Mouse (Mus musculus) frontal cortex, postnatal 10 days (tissue): ENCODE measurements around the gene Gstt4.
A peak's percentile ranks its signal among the peaks of the same experiment; 100 is the strongest.
"Not testable (repeated sequence)": the region's sequence is repeated elsewhere in the genome, so short reads cannot be mapped to it uniquely, and the experiment has no call there.

Source experiments
- DNase-seq, 2 experiments: peaks; one replicate each; pipeline ENCODE4 v3.0.0; 2022; ENCODE audit warnings: low spot score in 2 of 2, mixed read lengths in 1 of 2

Gstt4 gene

GRCm38 (mm10) chr10:75789841-75790240 is 32.5 kb downstream of the Gstt4 start:
- no peak for DNase-seq

GRCm38 (mm10) chr10:75789081-75789735 is 33.1 kb downstream of the Gstt4 start:
- DNase-seq, result no peak

- no peak for DNase-seq
These were observed 34.1 kb downstream of the Gstt4 start for GRCm38 (mm10) chr10:75788277-75788676.

DNA sequence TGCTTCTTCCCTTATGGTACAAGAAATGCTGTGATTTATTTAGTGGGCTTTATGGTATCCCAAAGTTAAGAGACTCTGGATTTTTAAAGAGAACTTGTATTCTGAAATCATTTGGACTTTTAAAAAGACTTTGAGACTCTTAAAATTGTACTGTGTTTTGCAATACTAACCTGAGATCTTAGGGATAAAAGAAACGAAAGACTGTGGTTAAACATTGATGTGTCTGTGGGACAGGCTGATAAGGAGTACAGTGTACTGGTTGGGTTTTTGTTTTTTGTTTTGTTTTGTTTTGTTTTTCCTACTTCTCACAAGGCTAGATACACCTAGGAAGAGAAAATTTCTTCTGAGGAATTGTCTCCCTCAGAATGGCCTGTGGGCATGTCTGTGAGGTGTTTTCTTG is 36.9 kb downstream of the Gstt4 start:
- DNase-seq, result no peak

GRCm38 (mm10) chr10:75780769-75781578 is 41.4 kb downstream of the Gstt4 start, which contains the start of the genes Gm20441 and Gstt3:
Gm20441 (minus strand) TSS chr10:75780954.
Gstt3 (minus strand) TSS chr10:75781414.
- DNase-seq, result peak in 1 of 2 experiments; percentile 16

DNA sequence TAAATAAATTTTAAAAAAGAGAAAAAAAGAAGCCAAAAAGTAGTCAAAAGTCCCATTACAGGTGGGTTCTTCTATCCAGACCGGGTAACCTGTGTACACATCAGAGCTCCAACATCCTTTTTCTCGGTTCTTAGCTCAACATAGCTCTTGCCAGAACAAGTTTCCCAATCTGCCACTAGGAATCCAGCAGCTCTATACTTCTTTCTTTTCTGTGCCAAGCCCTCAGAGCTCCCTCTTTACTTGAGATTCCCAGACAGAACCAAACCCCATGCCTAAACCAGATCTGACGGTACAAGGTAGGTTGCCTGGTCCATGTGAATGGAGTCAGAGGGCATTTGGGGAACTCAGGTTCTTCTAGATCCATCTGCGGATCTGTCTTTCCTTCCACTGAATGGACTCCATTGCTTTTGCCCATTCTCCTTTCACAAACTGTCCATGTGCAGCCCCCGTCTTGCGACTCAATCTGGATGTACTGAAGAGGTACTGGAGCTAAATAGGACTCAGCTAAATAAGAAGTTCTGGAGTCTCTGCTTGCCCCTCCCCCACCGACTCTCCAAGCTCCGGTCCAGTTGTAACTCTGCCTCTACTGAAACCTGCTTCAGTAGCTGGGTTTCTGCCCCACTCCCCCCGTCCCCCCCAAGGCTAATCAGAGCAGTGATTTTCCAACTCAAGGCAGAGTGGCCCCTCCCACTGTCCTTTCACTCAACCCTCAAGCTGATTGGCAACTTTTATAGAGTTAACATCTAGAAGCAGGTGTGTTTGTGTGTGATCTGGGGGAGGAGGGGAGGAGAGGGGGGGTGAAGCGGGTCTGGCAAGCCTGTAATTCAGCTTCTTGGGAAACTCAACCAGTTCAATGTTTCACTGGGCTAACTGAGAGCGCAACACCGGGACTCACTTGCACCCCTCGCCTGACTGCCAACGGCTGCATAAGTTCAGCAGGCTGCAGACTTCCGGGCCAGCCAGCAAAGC is 42.9 kb downstream of the Gstt4 start:
- no peak for DNase-seq

GRCm38 (mm10) chr10:75777885-75778284 is 44.5 kb downstream of the Gstt4 start:
- no peak for DNase-seq

- DNase-seq, result no peak
These were observed 45.8 kb downstream of the Gstt4 start for GRCm38 (mm10) chr10:75776562-75776961.

GRCm38 (mm10) chr10:75774587-75774986 is 47.8 kb downstream of the Gstt4 start:
- DNase-seq, result no peak

DNA sequence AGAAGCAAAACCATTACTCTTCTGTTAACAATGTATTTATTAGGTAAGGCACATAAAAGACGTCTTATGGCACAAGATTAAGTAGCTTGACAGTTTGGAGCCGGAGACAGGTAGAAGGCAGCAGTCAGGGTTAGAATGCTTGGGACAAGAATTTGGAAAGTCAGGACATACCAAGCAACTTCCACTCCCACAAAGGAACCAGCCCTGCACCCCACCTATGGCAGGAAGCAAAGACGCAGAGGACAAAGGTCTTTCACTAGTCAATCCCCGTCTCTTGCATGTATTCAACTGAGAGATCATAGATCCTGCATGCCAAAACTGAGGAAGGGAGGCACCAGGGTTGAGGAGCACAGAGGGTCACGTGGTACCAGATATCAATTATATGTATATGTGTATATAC is 48.2 kb downstream of the Gstt4 start:
- DNase-seq, result no peak

- peak; percentile 73 to 76 for DNase-seq
These were observed 49.3 kb downstream of the Gstt4 start, which contains the start of gene Ddt for GRCm38 (mm10) chr10:75772795-75773664. Ddt (minus strand) TSS chr10:75773414.

- DNase-seq, result not testable (repeated sequence)
These were observed 54.6 kb downstream of the Gstt4 start for GRCm38 (mm10) chr10:75767756-75768155.

DNA sequence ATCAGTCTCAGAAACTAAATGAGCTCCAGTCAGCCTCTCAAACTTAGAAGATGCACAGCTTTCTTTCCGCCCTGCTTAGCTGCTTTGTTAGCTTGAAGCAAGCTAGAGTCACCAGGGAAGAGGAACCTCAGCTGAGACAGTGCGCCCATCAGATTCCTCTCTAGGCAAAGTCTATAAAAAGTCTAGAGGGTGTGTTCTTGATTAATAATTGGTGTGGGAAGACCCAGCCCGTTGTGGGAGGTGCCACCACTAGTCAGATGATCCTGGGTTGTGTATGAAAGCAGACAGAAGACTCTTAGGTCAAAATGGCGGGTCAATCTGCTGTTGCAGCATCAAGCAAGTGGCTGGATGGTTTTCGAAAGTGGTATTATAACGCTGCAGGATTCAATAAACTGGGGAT is 55.5 kb downstream of the Gstt4 start:
- no peak for DNase-seq
